Mouse (Mus musculus) MEL (cell line): ENCODE measurements at regions not wholly inside any gene's neighbourhood (a gene's known extent, or its start where the extent isn't known, plus 50 kb on each side); places are given as distances from the start of the nearest gene placed in this dataset.

Source experiments
- DNase-seq: peaks from one replicate; pipeline ENCODE4 v3.0.0; 2011; ENCODE audit warnings: low read depth, low spot score
- H3K27ac ChIP-seq: 2 replicates; pipeline ENCODE4 v1.5.1; 2012; ENCODE audit warnings: low read depth, mild to moderate bottlenecking, control low read depth, low read length, moderate library complexity; ENCODE audit not compliant: control insufficient read depth
- H3K27me3 ChIP-seq, 2 experiments: fragments of 150-350 bp in 1 of 2; sonication (generic) in 1 of 2; 2 replicates each; pipeline ENCODE4 v1.6.1; 2012; ENCODE audit warnings: low read length in 2 of 2, mild to moderate bottlenecking in 2 of 2, improper control_type of control experiment in 1 of 2, moderate library complexity in 1 of 2; ENCODE audit not compliant: insufficient read depth in 2 of 2, control insufficient read depth in 1 of 2
- H3K36me3 ChIP-seq, 2 experiments: 2 replicates each; pipeline ENCODE4 v1.6.1; 2012 to 2014; ENCODE audit warnings: low read length in 2 of 2, improper control_type of control experiment in 1 of 2, inconsistent platforms in 1 of 2, mild to moderate bottlenecking in 1 of 2; ENCODE audit not compliant: insufficient read depth in 2 of 2, control insufficient read depth in 1 of 2
- H3K4me1 ChIP-seq, 2 experiments: fragments of 150-350 bp in 1 of 2; sonication (generic) in 1 of 2; 2 replicates each; pipeline ENCODE4 v1.6.1; 2012; ENCODE audit warnings: low read length in 2 of 2, improper control_type of control experiment in 1 of 2, mild to moderate bottlenecking in 1 of 2; ENCODE audit not compliant: insufficient read depth in 2 of 2, control insufficient read depth in 1 of 2
- H3K4me3 ChIP-seq, 2 experiments: fragments of 150-350 bp in 1 of 2; sonication (generic) in 1 of 2; 2 replicates each; pipeline ENCODE4 v1.5.1; 2012; ENCODE audit warnings: low read depth in 2 of 2, low read length in 2 of 2, mild to moderate bottlenecking in 2 of 2, moderate library complexity in 2 of 2, control low read depth in 1 of 2, improper control_type of control experiment in 1 of 2; ENCODE audit not compliant: control insufficient read depth in 1 of 2, insufficient read depth in 1 of 2
- H3K79me2 ChIP-seq: 2 replicates; pipeline ENCODE4 v1.6.1; 2012; ENCODE audit warnings: mild to moderate bottlenecking, low read length, moderate library complexity; ENCODE audit not compliant: control insufficient read depth, poor library complexity, insufficient read depth
- H3K9ac ChIP-seq: 2 replicates; pipeline ENCODE4 v1.6.1; 2012; ENCODE audit warnings: low read depth, mild to moderate bottlenecking, control low read depth, low read length, moderate library complexity; ENCODE audit not compliant: control insufficient read depth, poor library complexity, severe bottlenecking
- H3K9me3 ChIP-seq: fragments of 150-350 bp; sonication (generic); replicated peaks from 2 replicates; pipeline ENCODE4 v1.6.1; 2012; ENCODE audit warnings: mild to moderate bottlenecking, low read length, improper control_type of control experiment, moderate library complexity; ENCODE audit not compliant: insufficient read depth
- BHLHE40 ChIP-seq: IDR thresholded peaks from 2 replicates; pipeline ENCODE4 v1.6.1; 2012; ENCODE audit warnings: low read depth, mild to moderate bottlenecking, inconsistent platforms, low read length, improper control_type of control experiment, borderline replicate concordance
- CHD2 ChIP-seq: IDR thresholded peaks from 2 replicates; pipeline ENCODE4 v1.6.1; 2011; ENCODE audit warnings: low read length, improper control_type of control experiment
- E2F4 ChIP-seq: IDR thresholded peaks from 2 replicates; pipeline ENCODE4 v1.6.1; 2011; ENCODE audit warnings: low read depth, low read length, improper control_type of control experiment, borderline replicate concordance
- GABPA ChIP-seq: IDR thresholded peaks from 2 replicates; pipeline ENCODE4 v1.6.1; 2012; ENCODE audit warnings: low read depth, mild to moderate bottlenecking, inconsistent platforms, low read length, improper control_type of control experiment, moderate library complexity
- GATA1 ChIP-seq: IDR thresholded peaks from 2 replicates; pipeline ENCODE4 v1.6.1; 2011; ENCODE audit warnings: low read depth, low read length, improper control_type of control experiment
- HCFC1 ChIP-seq: IDR thresholded peaks from 2 replicates; pipeline ENCODE4 v1.6.1; 2012; ENCODE audit warnings: low read depth, mild to moderate bottlenecking, inconsistent platforms, low read length, improper control_type of control experiment, moderate library complexity
- JUND ChIP-seq: IDR thresholded peaks from 2 replicates; pipeline ENCODE4 v1.6.1; 2011; ENCODE audit warnings: low read depth, mild to moderate bottlenecking, improper control_type of control experiment, low read length
- KAT2A ChIP-seq: conservative IDR thresholded peaks from 2 replicates; pipeline ENCODE4 v1.6.1; 2012; ENCODE audit warnings: low read depth, low read length, improper control_type of control experiment, inconsistent platforms
- MAFK ChIP-seq: IDR thresholded peaks from 2 replicates; pipeline ENCODE4 v1.6.1; 2011; ENCODE audit warnings: low read depth, mild to moderate bottlenecking, low read length, improper control_type of control experiment, borderline replicate concordance
- MAZ ChIP-seq: IDR thresholded peaks from 2 replicates; pipeline ENCODE4 v1.6.1; 2012; ENCODE audit warnings: low read depth, mild to moderate bottlenecking, inconsistent platforms, low read length, improper control_type of control experiment
- MEF2A ChIP-seq: IDR thresholded peaks from 2 replicates; pipeline ENCODE4 v1.6.1; 2014; ENCODE audit warnings: low read depth, mild to moderate bottlenecking, inconsistent platforms, low read length, improper control_type of control experiment; ENCODE audit not compliant: poor library complexity, insufficient replicate concordance, severe bottlenecking; ENCODE audit errors: extremely low read depth
- MYB ChIP-seq: IDR thresholded peaks from 2 replicates; pipeline ENCODE4 v1.6.1; 2011; ENCODE audit warnings: mild to moderate bottlenecking, low read depth, low read length, improper control_type of control experiment
- MYC ChIP-seq: IDR thresholded peaks from 2 replicates; pipeline ENCODE4 v1.6.1; 2011; ENCODE audit warnings: low read depth, mild to moderate bottlenecking, low read length, improper control_type of control experiment, moderate library complexity
- NELFE ChIP-seq: IDR thresholded peaks from 2 replicates; pipeline ENCODE4 v1.6.1; 2011; ENCODE audit warnings: low read depth, low read length, improper control_type of control experiment
- NRF1 ChIP-seq: IDR thresholded peaks from 2 replicates; pipeline ENCODE4 v1.6.1; 2014; ENCODE audit warnings: low read depth, mild to moderate bottlenecking, inconsistent platforms, low read length, improper control_type of control experiment, moderate library complexity; ENCODE audit not compliant: poor library complexity, insufficient read depth, severe bottlenecking
- POLR2AphosphoS2 ChIP-seq: IDR thresholded peaks from 2 replicates; pipeline ENCODE4 v1.6.1; 2011; ENCODE audit warnings: low read length, improper control_type of control experiment
- POLR2AphosphoS5 ChIP-seq: IDR thresholded peaks from 2 replicates; pipeline ENCODE4 v1.6.1; 2012; ENCODE audit warnings: low read depth, borderline replicate concordance, mild to moderate bottlenecking, inconsistent platforms, low read length, moderate library complexity, mixed read lengths
- RAD21 ChIP-seq: IDR thresholded peaks from 2 replicates; pipeline ENCODE4 v1.6.1; 2011; ENCODE audit warnings: mild to moderate bottlenecking, low read depth, low read length, improper control_type of control experiment
- SIN3A ChIP-seq: IDR thresholded peaks from 2 replicates; pipeline ENCODE4 v1.6.1; 2012; ENCODE audit warnings: low read length, improper control_type of control experiment, inconsistent platforms
- TAL1 ChIP-seq: IDR thresholded peaks from 2 replicates; pipeline ENCODE4 v1.6.1; 2012; ENCODE audit warnings: mild to moderate bottlenecking, inconsistent platforms, low read length, moderate library complexity, mixed read lengths
- UBTF ChIP-seq: IDR thresholded peaks from 2 replicates; pipeline ENCODE4 v1.6.1; 2012; ENCODE audit warnings: low read depth, mild to moderate bottlenecking, inconsistent platforms, low read length, improper control_type of control experiment, moderate library complexity, borderline replicate concordance; ENCODE audit not compliant: insufficient read depth
- USF1 ChIP-seq: IDR thresholded peaks from 2 replicates; pipeline ENCODE4 v1.6.1; 2014; ENCODE audit warnings: low read depth, mild to moderate bottlenecking, inconsistent platforms, low read length, improper control_type of control experiment, moderate library complexity

DNA sequence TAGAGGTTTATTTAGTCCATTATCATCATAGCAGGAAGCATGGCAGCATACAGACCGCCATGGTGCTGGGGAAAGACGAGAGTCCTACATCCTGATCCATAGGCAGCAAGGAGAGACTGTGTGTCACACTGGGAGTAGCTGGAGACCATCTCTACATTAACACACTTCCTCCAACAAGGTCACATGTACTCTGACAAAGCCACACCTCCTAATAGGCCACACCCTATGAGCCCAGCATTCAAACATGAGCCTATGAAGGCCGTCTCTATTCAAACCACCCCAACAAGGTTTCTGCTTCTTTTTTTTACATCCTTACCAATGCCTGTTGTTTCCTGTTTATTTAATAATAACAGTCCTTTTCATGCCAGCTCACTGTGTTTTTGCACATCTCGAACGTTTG, 99.0 kb upstream of the Nebl start:
- TF ChIP-seq SIN3A, result no peak
- TF ChIP-seq MEF2A, result no peak
- no peak for TF ChIP-seq KAT2A
- no peak for TF ChIP-seq E2F4
- no peak for TF ChIP-seq POLR2AphosphoS2
- no peak for TF ChIP-seq MAFK
- no peak for TF ChIP-seq HCFC1
- no peak for TF ChIP-seq RAD21
- TF ChIP-seq MYB, result no peak
- TF ChIP-seq GABPA, result no peak
- no peak for TF ChIP-seq USF1
- TF ChIP-seq UBTF, result no peak
- TF ChIP-seq JUND, result no peak
- TF ChIP-seq BHLHE40, result no peak
- no peak for TF ChIP-seq TAL1
- TF ChIP-seq CHD2, result no peak
- TF ChIP-seq GATA1, result no peak
- no peak for TF ChIP-seq NRF1
- no peak for TF ChIP-seq MAZ
- no peak for TF ChIP-seq NELFE
- TF ChIP-seq, all 39 proteins: peak for 0
- no peak for DNase-seq
- H3K4me1 ChIP-seq, result no peaks in the 10 kb centered on the region
- H3K27me3 ChIP-seq, result no peaks in the 10 kb centered on the region
- H3K36me3 ChIP-seq, result no peaks in the 10 kb centered on the region
- H3K9me3 ChIP-seq, result no peaks in the 10 kb centered on the region
- H3K27ac ChIP-seq, result no peak overlapping the region
- H3K9ac ChIP-seq, result no peak overlapping the region
- no peaks in the 10 kb centered on the region for H3K79me2 ChIP-seq
- H3K4me3 ChIP-seq, result no peak overlapping the region

DNA sequence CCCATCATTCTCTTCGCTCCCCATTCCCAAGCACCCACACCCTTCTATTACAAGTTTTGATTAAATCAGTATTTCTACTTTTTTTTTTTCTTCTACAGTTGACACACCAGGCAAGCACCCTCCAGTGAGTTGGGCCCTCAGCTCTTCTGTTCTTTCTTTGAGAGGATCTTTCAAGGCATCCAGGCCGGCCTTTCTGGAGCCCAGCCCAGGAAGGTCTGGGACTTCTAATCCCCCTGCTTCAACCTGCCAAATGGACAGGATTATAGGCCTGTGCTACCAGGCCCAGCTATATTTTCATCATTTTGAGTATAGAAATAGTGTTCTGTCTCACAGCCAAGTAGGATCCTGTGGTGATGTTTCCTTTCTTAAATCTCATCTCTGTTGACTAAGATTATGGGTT, 94.0 kb upstream of the Nebl start:
- H3K79me2 ChIP-seq, result no peaks in the 10 kb centered on the region

More for the DNA sequence above, 94.0 kb upstream of the Nebl start:
- TF ChIP-seq JUND (no peak), USF1 (no peak), MYC (no peak), UBTF (no peak), POLR2AphosphoS5 (no peak)
- H3K9ac ChIP-seq, result no peak overlapping the region
- no peaks in the 10 kb centered on the region for H3K27me3 ChIP-seq
- no peak overlapping the region for H3K27ac ChIP-seq
- H3K9me3 ChIP-seq, result no peaks in the 10 kb centered on the region
- H3K4me3 ChIP-seq, result no peak overlapping the region
- H3K36me3 ChIP-seq, result no peaks in the 10 kb centered on the region
- no peaks in the 10 kb centered on the region for H3K4me1 ChIP-seq
- no peak for DNase-seq
